Comparison of ENCODE assay signal across 8 mouse cellular contexts in the genomic region with DNA sequence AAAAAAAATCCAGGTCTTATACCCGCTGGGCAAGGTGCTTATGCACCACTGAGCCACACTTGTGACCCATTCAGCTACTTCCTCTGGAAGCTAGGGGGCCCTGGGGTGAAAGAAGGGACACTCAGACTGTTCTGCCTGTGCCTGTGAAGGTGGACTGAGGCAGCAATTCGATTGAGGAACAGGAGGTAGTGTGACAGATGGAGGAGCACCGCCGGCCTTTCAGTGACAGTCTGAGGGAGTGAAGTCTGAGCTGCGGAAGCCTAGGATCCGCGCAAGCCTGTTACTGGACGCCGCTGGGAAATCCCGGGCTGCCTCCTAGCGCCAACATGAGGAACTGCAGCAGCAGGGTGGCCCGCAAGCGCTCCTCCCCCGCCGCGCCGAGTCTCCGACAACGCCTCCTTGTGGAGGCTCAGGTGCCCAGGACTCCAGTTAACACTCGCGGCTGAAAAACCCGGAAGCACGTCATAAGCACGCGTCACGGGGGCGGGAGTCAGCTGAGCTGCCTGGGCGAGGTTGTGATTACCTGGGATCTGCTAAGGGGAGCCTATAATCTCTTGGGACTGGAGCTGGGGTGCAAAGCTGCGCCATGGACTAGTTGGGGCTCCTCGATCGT. TPM values are rescaled to one million over a fixed set of nuclear protein-coding genes. Genes with fewer than 3 reads are reported as not detected.
DNase-seq lines count a peak whose midpoint lies in the region; ATAC-seq lines count a peak whose summit lies in the region.

TSS of gene Vps18 (plus strand) at position 471 of the 613 bp plus-strand sequence.

- peaks cover 29% of the 10 kb centered on the region for H3K36me3 ChIP-seq in hindbrain, embryonic 15.5 days

- peak within 1 kb of the TSS; percentile 79 for H3K4me2 ChIP-seq in hindbrain, embryonic 15.5 days

- ATAC-seq in hindbrain, embryonic 15.5 days (ENCODE audit: low FRiP score, low read depth), result peak; percentile 94

- peak within 1 kb of the TSS; percentile 85 for H3K4me3 ChIP-seq in hindbrain, embryonic 15.5 days

- peak within 1 kb of the TSS; percentile 87 for H3K9ac ChIP-seq in hindbrain, embryonic 15.5 days

- H3K9me3 ChIP-seq in hindbrain, embryonic 15.5 days, result no peaks in the 10 kb centered on the region

- no peaks in the 10 kb centered on the region for H3K27me3 ChIP-seq in hindbrain, embryonic 15.5 days

- WGBS in hindbrain, embryonic 15.5 days, result under 1% methylated on average over 31 of the region's 31 CpGs

- H3K4me1 ChIP-seq in hindbrain, embryonic 15.5 days (replicated peaks), result peaks cover 26% of the 10 kb centered on the region

- H3K27ac ChIP-seq in hindbrain, embryonic 15.5 days (replicated peaks), result peak within 1 kb of the TSS; percentile 77

- peak; percentile 98 for DNase-seq in T-cell, adult 2 months (ENCODE audit: low spot score)
- DNase-seq in cerebellum, postnatal 36 days, result peak; percentile 99
- peak; percentile 99 for DNase-seq in frontal cortex, postnatal 36 days (ENCODE audit: low spot score in 2 of 2)
- peak; percentile 96 for DNase-seq in left cerebral cortex, adult 11 months (ENCODE audit: low spot score)
- peak; percentile 97 to 99 for DNase-seq in lung, postnatal 4 days
- DNase-seq in retina, postnatal 7 days (ENCODE audit: low read depth, low spot score), result peak; percentile 98
- DNase-seq in urinary bladder, adult 2 months (ENCODE audit: low spot score), result peak; percentile 97

RNA-seq across cellular contexts. Expression of gene Vps18, which starts in this region (rescaled TPM):
- polyA plus RNA-seq in hindbrain, embryonic 15.5 days (2015; fragmentation: Nextera tagmentation; extraction: Ambion mirVana), result 27.3 and 30.2 TPM in 2 replicates
- polyA plus RNA-seq in urinary bladder, adult 2 months (2012; rRNA removed), result 15.9 and 17.9 TPM in 2 replicates

Comparison
In these comparisons a context has a peak if more than half of its experiments do, and no peak if none do; other contexts are left out.
1. Peak in every context shown above with its lines: DNase-seq, ATAC-seq, H3K4me3 ChIP-seq and H3K27ac ChIP-seq.